Mouse (Mus musculus): ENCODE data around the gene Plekha7.

GRCm38 (mm10) chr7:116208880-116209279 is 99.3 kb downstream of the Plekha7 start:
- TF ChIP-seq MAX (IDR thresholded peaks at IDR 0.05), result no peak
- no peak for TF ChIP-seq CTCF (IDR thresholded peaks at IDR 0.05; ENCODE audit: control insufficient read depth, insufficient read depth, insufficient read length)
- TF ChIP-seq MYOD1 (IDR thresholded peaks at IDR 0.05; ENCODE audit: control insufficient read depth, insufficient read length, low read depth), result no peak
- no peak for TF ChIP-seq USF1 (IDR thresholded peaks at IDR 0.05; ENCODE audit: low read depth)
